Mouse (Mus musculus) hindbrain, embryonic 13.5 days (tissue): ENCODE measurements around the gene Ubqln5. TPM values are rescaled to one million over a fixed set of nuclear protein-coding genes. Genes with fewer than 3 reads are reported as not detected.

Experiments
- ATAC-seq: fragments of 200-750 bp; cut with Nextera tagmentation; 2 replicates; pipeline ENCODE4 v1.8.0; 2017; ENCODE audit warnings: moderate TSS enrichment; ENCODE audit not compliant: low FRiP score
- H3K27ac ChIP-seq: fragments of 300-500 bp; sonication (generic); 2 replicates; pipeline ENCODE4 v1.5.1; 2015; ENCODE audit warnings: inconsistent platforms, mild to moderate bottlenecking, moderate library complexity
- H3K27me3 ChIP-seq: fragments of 300-500 bp; sonication (generic); 2 replicates; pipeline ENCODE4 v1.6.1; 2015; ENCODE audit warnings: mild to moderate bottlenecking, inconsistent platforms
- H3K36me3 ChIP-seq: fragments of 300-500 bp; sonication (generic); 2 replicates; pipeline ENCODE4 v1.6.1; 2015; ENCODE audit warnings: mild to moderate bottlenecking, inconsistent platforms
- H3K4me1 ChIP-seq: fragments of 300-500 bp; sonication (generic); replicated peaks from 2 replicates; pipeline ENCODE4 v1.6.1; 2015; ENCODE audit warnings: inconsistent platforms
- H3K4me2 ChIP-seq: fragments of 300-500 bp; sonication (generic); 2 replicates; pipeline ENCODE4 v1.6.1; 2015; ENCODE audit warnings: inconsistent platforms, mild to moderate bottlenecking, moderate library complexity
- H3K4me3 ChIP-seq: fragments of 300-500 bp; sonication (generic); 2 replicates; pipeline ENCODE4 v1.5.1; 2015; ENCODE audit warnings: mild to moderate bottlenecking, inconsistent platforms
- H3K9ac ChIP-seq: fragments of 300-500 bp; sonication (generic); 2 replicates; pipeline ENCODE4 v1.6.1; 2015; ENCODE audit warnings: mild to moderate bottlenecking, inconsistent platforms
- H3K9me3 ChIP-seq: fragments of 300-500 bp; sonication (generic); 2 replicates; pipeline ENCODE4 v1.6.1; 2016; ENCODE audit warnings: inconsistent platforms
- WGBS: fragments of 180-500 bp; shearing (Covaris S2); methylation state at CpG from one replicate; pipeline ENCODE4 v1.1.7; 2015; 5-methylcytosine and 5-hydroxymethylcytosine counted together
- polyA plus RNA-seq: library from polyadenylated mRNA; unstranded; fragments of >200 nt; fragmentation: Nextera tagmentation; extraction: Ambion mirVana; gene quantifications from 2 replicates; pipeline ENCODE4 v1.2.1, GENCODE M21; 2015

The Ubqln5 gene
- polyA plus RNA-seq, result not detected in 2 replicates

- Histone ChIP-seq H3K9me3 (peaks cover 2% of the 10 kb centered on the region; the same call in 1 of the 2 replicates), H3K9ac (no peak within 1 kb of the TSS), H3K27ac (no peak within 1 kb of the TSS), H3K36me3 (no peaks in the 10 kb centered on the region), H3K4me1 (no peaks in the 10 kb centered on the region), H3K4me3 (no peak within 1 kb of the TSS), H3K27me3 (no peaks in the 10 kb centered on the region), H3K4me2 (no peak within 1 kb of the TSS)
- ATAC-seq, result no peak
- WGBS, result 97% methylated on average over 5 of the region's 5 CpGs
Measured at GRCm38 (mm10) chr7:104129726-104130125, at the start of gene Ubqln5. Gene Ubqln5, minus strand, starts transcription at chr7:104129826.

GRCm38 (mm10) chr7:104179074-104179473 is 49.4 kb upstream of the Ubqln5 start:
- WGBS, result 73% methylated on average over 1 of the region's 1 CpGs
- H3K27me3 ChIP-seq, result no peaks in the 10 kb centered on the region
- H3K4me2 ChIP-seq, result no peak overlapping the region
- no peaks in the 10 kb centered on the region for H3K9me3 ChIP-seq
- no peak overlapping the region for H3K4me3 ChIP-seq
- no peak overlapping the region for H3K27ac ChIP-seq
- H3K36me3 ChIP-seq, result no peaks in the 10 kb centered on the region
- no peak for ATAC-seq
- no peaks in the 10 kb centered on the region for H3K4me1 ChIP-seq
- H3K9ac ChIP-seq, result no peak overlapping the region

- Histone ChIP-seq H3K4me1 (no peaks in the 10 kb centered on the region), H3K27ac (no peak overlapping the region), H3K9ac (no peak overlapping the region), H3K27me3 (no peaks in the 10 kb centered on the region), H3K4me3 (no peak overlapping the region), H3K9me3 (no peaks in the 10 kb centered on the region), H3K36me3 (no peaks in the 10 kb centered on the region), H3K4me2 (no peak overlapping the region)
- 68% methylated on average over 5 of the region's 5 CpGs for whole genome bisulfite sequencing
- no peak for ATAC-seq
Measured at GRCm38 (mm10) chr7:104178422-104179054, 48.9 kb upstream of the Ubqln5 start.

GRCm38 (mm10) chr7:104175085-104175484 is 45.5 kb upstream of the Ubqln5 start:
- WGBS, result 11% methylated on average over 1 of the region's 1 CpGs
- Histone ChIP-seq H3K4me1 (no peaks in the 10 kb centered on the region), H3K4me2 (no peak overlapping the region), H3K36me3 (no peaks in the 10 kb centered on the region), H3K4me3 (no peak overlapping the region), H3K27me3 (no peaks in the 10 kb centered on the region), H3K27ac (no peak overlapping the region), H3K9ac (no peak overlapping the region), H3K9me3 (no peaks in the 10 kb centered on the region)
- ATAC-seq, result no peak

GRCm38 (mm10) chr7:104169634-104170204 is 40.1 kb upstream of the Ubqln5 start:
- 81% methylated on average over 6 of the region's 6 CpGs for WGBS
- no peak overlapping the region for H3K4me2 ChIP-seq
- no peak overlapping the region for H3K27ac ChIP-seq
- no peak overlapping the region for H3K9ac ChIP-seq
- no peaks in the 10 kb centered on the region for H3K9me3 ChIP-seq
- no peak overlapping the region for H3K4me3 ChIP-seq
- no peaks in the 10 kb centered on the region for H3K27me3 ChIP-seq
- no peak for ATAC-seq
- H3K4me1 ChIP-seq, result no peaks in the 10 kb centered on the region
- no peaks in the 10 kb centered on the region for H3K36me3 ChIP-seq

- no peaks in the 10 kb centered on the region for H3K4me1 ChIP-seq
- H3K4me2 ChIP-seq, result no peak overlapping the region
- no peaks in the 10 kb centered on the region for H3K27me3 ChIP-seq
- no peak overlapping the region for H3K9ac ChIP-seq
- no peaks in the 10 kb centered on the region for H3K36me3 ChIP-seq
- 84% methylated on average over 6 of the region's 6 CpGs for WGBS
- no peak overlapping the region for H3K27ac ChIP-seq
- H3K4me3 ChIP-seq, result no peak overlapping the region
- no peaks in the 10 kb centered on the region for H3K9me3 ChIP-seq
- no peak for ATAC-seq
Measured at GRCm38 (mm10) chr7:104167105-104167504, 37.5 kb upstream of the Ubqln5 start.

- H3K36me3 ChIP-seq, result no peaks in the 10 kb centered on the region
- ATAC-seq, result no peak
- H3K4me1 ChIP-seq, result no peaks in the 10 kb centered on the region
- no peaks in the 10 kb centered on the region for H3K27me3 ChIP-seq
- H3K4me3 ChIP-seq, result no peak within 1 kb of the TSS
- no peak within 1 kb of the TSS for H3K9ac ChIP-seq
- H3K9me3 ChIP-seq, result no peaks in the 10 kb centered on the region
- WGBS, result 91% methylated on average over 2 of the region's 2 CpGs
- no peak within 1 kb of the TSS for H3K27ac ChIP-seq
- no peak within 1 kb of the TSS for H3K4me2 ChIP-seq
Measured at GRCm38 (mm10) chr7:104150456-104150855, 20.8 kb upstream of the Ubqln5 start, which contains the start of gene Ubqlnl. Gene Ubqlnl, minus strand, starts transcription at chr7:104150556.

GRCm38 (mm10) chr7:104143179-104143578 is 13.6 kb upstream of the Ubqln5 start, which contains the start of gene Ubqln3:
Gene Ubqln3, minus strand, starts transcription at chr7:104143279.
- Histone ChIP-seq H3K27ac (no peak within 1 kb of the TSS), H3K27me3 (no peaks in the 10 kb centered on the region), H3K36me3 (no peaks in the 10 kb centered on the region), H3K4me2 (no peak within 1 kb of the TSS), H3K4me1 (no peaks in the 10 kb centered on the region), H3K9me3 (no peaks in the 10 kb centered on the region), H3K4me3 (no peak within 1 kb of the TSS), H3K9ac (no peak within 1 kb of the TSS)
- WGBS, result 83% methylated on average over 3 of the region's 3 CpGs
- ATAC-seq, result no peak

- H3K4me2 ChIP-seq, result no peak within 1 kb of the TSS
- H3K4me3 ChIP-seq, result no peak within 1 kb of the TSS
- WGBS, result 92% methylated on average over 5 of the region's 5 CpGs
- no peaks in the 10 kb centered on the region for H3K9me3 ChIP-seq
- H3K9ac ChIP-seq, result no peak within 1 kb of the TSS
- no peak for ATAC-seq
- no peaks in the 10 kb centered on the region for H3K27me3 ChIP-seq
- no peaks in the 10 kb centered on the region for H3K4me1 ChIP-seq
- H3K36me3 ChIP-seq, result no peaks in the 10 kb centered on the region
- no peak within 1 kb of the TSS for H3K27ac ChIP-seq
Measured at GRCm38 (mm10) chr7:104137305-104137704, 7.7 kb upstream of the Ubqln5 start, which contains the start of gene Olfr643. Gene Olfr643, minus strand, starts transcription at chr7:104137405.

- no peak within 1 kb of the TSS for H3K9ac ChIP-seq
- no peak within 1 kb of the TSS for H3K4me3 ChIP-seq
- no peak for ATAC-seq
- no peaks in the 10 kb centered on the region for H3K36me3 ChIP-seq
- no peaks in the 10 kb centered on the region for H3K9me3 ChIP-seq
- H3K27ac ChIP-seq, result no peak within 1 kb of the TSS
- no peaks in the 10 kb centered on the region for H3K27me3 ChIP-seq
- no peaks in the 10 kb centered on the region for H3K4me1 ChIP-seq
- no peak within 1 kb of the TSS for H3K4me2 ChIP-seq
Measured at GRCm38 (mm10) chr7:104104757-104104972, 25.0 kb downstream of the Ubqln5 start, which contains the start of gene Olfr646. Gene Olfr646, plus strand, starts transcription at chr7:104104873.

- Histone ChIP-seq H3K4me2 (no peak overlapping the region), H3K9ac (no peak overlapping the region), H3K27me3 (no peaks in the 10 kb centered on the region), H3K9me3 (no peaks in the 10 kb centered on the region), H3K4me3 (no peak overlapping the region), H3K27ac (no peak overlapping the region), H3K4me1 (no peaks in the 10 kb centered on the region), H3K36me3 (no peaks in the 10 kb centered on the region)
- 50% methylated on average over 4 of the region's 4 CpGs for WGBS
- ATAC-seq, result no peak
Measured at GRCm38 (mm10) chr7:104103913-104104756, 25.5 kb downstream of the Ubqln5 start.

- 85% methylated on average over 1 of the region's 1 CpGs for WGBS
- no peak within 1 kb of the TSS for H3K27ac ChIP-seq
- H3K4me3 ChIP-seq, result no peak within 1 kb of the TSS
- H3K4me1 ChIP-seq, result no peaks in the 10 kb centered on the region
- H3K9me3 ChIP-seq, result no peaks in the 10 kb centered on the region
- no peak within 1 kb of the TSS for H3K4me2 ChIP-seq
- no peak within 1 kb of the TSS for H3K9ac ChIP-seq
- H3K36me3 ChIP-seq, result no peaks in the 10 kb centered on the region
- no peak for ATAC-seq
- no peaks in the 10 kb centered on the region for H3K27me3 ChIP-seq
Measured at GRCm38 (mm10) chr7:104085365-104085764, 44.3 kb downstream of the Ubqln5 start, which contains the start of gene Olfr645. Gene Olfr645, minus strand, starts transcription at chr7:104085465.
